Mouse (Mus musculus) E14TG2a.4 (cell line): Measurements from ENCODE around the gene Qrfpr.

Source experiments
- CTCF ChIP-seq: conservative IDR thresholded peaks from 2 replicates; pipeline ENCODE4 v1.5.1; 2014; ENCODE audit warnings: low read length
- NANOG ChIP-seq: IDR thresholded peaks from 2 replicates; pipeline ENCODE4 v1.6.1; 2014; ENCODE audit warnings: borderline replicate concordance, low read length, mixed read lengths

DNA sequence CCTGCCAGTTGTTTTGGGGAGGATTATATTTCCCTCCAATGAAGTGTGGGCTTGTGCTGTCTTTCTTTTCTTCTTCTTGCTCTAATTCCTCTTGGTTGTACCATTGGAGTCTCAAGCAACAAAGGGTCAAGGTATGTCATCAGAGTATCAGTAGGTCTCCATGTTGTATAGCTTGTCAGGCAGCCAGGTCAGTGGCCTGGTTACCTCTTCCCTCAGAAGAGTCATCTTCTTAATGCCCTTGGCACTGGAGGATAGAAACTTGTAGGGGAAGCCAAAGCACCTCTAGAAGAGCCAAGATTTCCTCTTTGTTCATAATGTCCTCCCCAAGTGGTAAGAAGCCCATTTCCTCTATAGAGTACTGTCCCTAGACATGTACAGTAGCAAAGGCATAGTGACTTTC lies 83.1 kb downstream of the Qrfpr start:
- no peak for TF ChIP-seq CTCF
- no peak for TF ChIP-seq NANOG
